Mouse (Mus musculus) liver, embryonic 14.5 days (tissue): ENCODE measurements around the gene Dscam. TPM values are rescaled to one million over a fixed set of nuclear protein-coding genes. Genes with fewer than 3 reads are reported as not detected.

Experiments used
- ATAC-seq: fragments of 200-750 bp; cut with Nextera tagmentation; 2 replicates; pipeline ENCODE4 v1.8.0; 2017; ENCODE audit warnings: moderate number of reproducible peaks, mild to moderate bottlenecking, moderate library complexity; ENCODE audit not compliant: insufficient read depth
- DNase-seq, 3 experiments: peaks; one replicate each; pipeline ENCODE4 v3.0.0-alpha.2; 2012 to 2013; ENCODE audit warnings: low read depth in 3 of 3, low spot score in 3 of 3
- H3K27ac ChIP-seq: fragments of 300-500 bp; sonication (generic); 2 replicates; pipeline ENCODE4 v1.5.1; 2014; ENCODE audit warnings: moderate library complexity, mild to moderate bottlenecking, control low read depth, inconsistent platforms
- H3K27me3 ChIP-seq: fragments of 300-500 bp; sonication (generic); 2 replicates; pipeline ENCODE4 v1.6.1; 2014; ENCODE audit warnings: mild to moderate bottlenecking, low read length, moderate library complexity; ENCODE audit not compliant: control insufficient read depth, insufficient read depth
- H3K36me3 ChIP-seq: fragments of 300-500 bp; sonication (generic); replicated peaks from 2 replicates; pipeline ENCODE4 v1.6.1; 2014; ENCODE audit warnings: low read depth; ENCODE audit not compliant: control insufficient read depth, insufficient read depth
- H3K4me1 ChIP-seq, 2 experiments: fragments of 200-500 bp in 1 of 2; fragments of 300-500 bp in 1 of 2; sonication (generic) in 1 of 2; replicated peaks; 2 replicates each; pipeline ENCODE4 v1.6.1; 2012 to 2014; ENCODE audit warnings: antibody characterized with exemption in 1 of 2, inconsistent platforms in 1 of 2, low read length in 1 of 2; ENCODE audit not compliant: control insufficient read depth in 2 of 2, insufficient read depth in 2 of 2
- H3K4me2 ChIP-seq: fragments of 300-500 bp; sonication (generic); 2 replicates; pipeline ENCODE4 v1.6.1; 2014; ENCODE audit warnings: low read depth, mild to moderate bottlenecking, control low read depth, moderate library complexity
- H3K4me3 ChIP-seq, 2 experiments: fragments of 200-500 bp in 1 of 2; fragments of 300-500 bp in 1 of 2; sonication (generic) in 1 of 2; 2 replicates each; pipeline ENCODE4 v1.5.1; 2012 to 2014; ENCODE audit warnings: low read depth in 2 of 2, low read length in 2 of 2, mild to moderate bottlenecking in 2 of 2, control low read depth in 1 of 2, inconsistent platforms in 1 of 2, moderate library complexity in 1 of 2; ENCODE audit not compliant: insufficient read depth in 1 of 2
- H3K9ac ChIP-seq: fragments of 300-500 bp; sonication (generic); replicated peaks from 2 replicates; pipeline ENCODE4 v1.6.1; 2014; ENCODE audit warnings: mild to moderate bottlenecking, control low read depth, moderate library complexity
- H3K9me3 ChIP-seq: fragments of 300-500 bp; sonication (generic); 2 replicates; pipeline ENCODE4 v1.6.1; 2016; ENCODE audit warnings: low read length, mixed read lengths; ENCODE audit not compliant: control insufficient read depth
- CTCF ChIP-seq: IDR thresholded peaks from 2 replicates; pipeline ENCODE4 v1.5.1; 2016; ENCODE audit warnings: antibody characterized with exemption, low read depth, control low read depth
- EP300 ChIP-seq: IDR thresholded peaks from 2 replicates; pipeline ENCODE4 v1.6.1; 2016; ENCODE audit warnings: antibody characterized with exemption, low read depth
- WGBS: fragments of 180-500 bp; shearing (Covaris S2); extraction: QIAGEN DNeasy Blood & Tissue Kit; methylation state at CpG from one replicate; pipeline ENCODE4 v1.1.7; 2014; ENCODE audit not compliant: insufficient replicate concordance; 5-methylcytosine and 5-hydroxymethylcytosine counted together
- polyA plus RNA-seq, 2 experiments: library from polyadenylated mRNA; depleted of rRNA in 1 of 2; stranded (reverse) in 1 of 2; unstranded in 1 of 2; fragments of >200 nt; fragmentation: Nextera tagmentation in 1 of 2; extraction: Ambion mirVana in 1 of 2; gene quantifications; 2 replicates each; pipeline versions ENCODE4 v1.2.1 to v1.2.3; 2012 to 2014

Gene Dscam
- polyA plus RNA-seq, 2 experiments: not detected

DNA sequence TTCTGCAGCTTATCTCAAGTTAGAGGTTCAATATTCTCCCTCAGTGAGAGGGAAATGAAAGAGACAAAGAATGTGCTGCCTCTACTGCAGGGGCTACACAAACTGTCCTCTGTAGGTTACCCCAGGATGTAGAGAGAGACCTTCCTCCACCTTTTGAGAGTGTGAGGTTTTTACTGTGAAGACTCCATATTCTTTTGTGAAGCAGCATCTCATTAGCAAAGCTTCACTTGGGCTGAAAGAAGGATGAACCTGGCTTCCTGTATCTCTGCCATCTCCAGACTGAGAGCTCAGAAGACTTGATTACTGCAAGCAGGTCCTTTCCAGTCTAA, 163.7 kb downstream of the Dscam start:
- ATAC-seq (peak; percentile 29), DNase-seq (no peak)
- Histone ChIP-seq H3K9ac (peak overlapping the region; percentile 63), H3K27me3 (no peaks in the 10 kb centered on the region), H3K4me1 (peaks cover 35 to 37% of the 10 kb centered on the region in 2 experiments), H3K9me3 (no peaks in the 10 kb centered on the region), H3K4me3 (peak overlapping the region in 1 of 2 experiments; percentile 27; a peak in 1 of 4 replicates), H3K36me3 (no peaks in the 10 kb centered on the region), H3K4me2 (peak overlapping the region; percentile 74), H3K27ac (peak overlapping the region; percentile 90)
- TF ChIP-seq CTCF (no peak), EP300 (no peak)

DNA sequence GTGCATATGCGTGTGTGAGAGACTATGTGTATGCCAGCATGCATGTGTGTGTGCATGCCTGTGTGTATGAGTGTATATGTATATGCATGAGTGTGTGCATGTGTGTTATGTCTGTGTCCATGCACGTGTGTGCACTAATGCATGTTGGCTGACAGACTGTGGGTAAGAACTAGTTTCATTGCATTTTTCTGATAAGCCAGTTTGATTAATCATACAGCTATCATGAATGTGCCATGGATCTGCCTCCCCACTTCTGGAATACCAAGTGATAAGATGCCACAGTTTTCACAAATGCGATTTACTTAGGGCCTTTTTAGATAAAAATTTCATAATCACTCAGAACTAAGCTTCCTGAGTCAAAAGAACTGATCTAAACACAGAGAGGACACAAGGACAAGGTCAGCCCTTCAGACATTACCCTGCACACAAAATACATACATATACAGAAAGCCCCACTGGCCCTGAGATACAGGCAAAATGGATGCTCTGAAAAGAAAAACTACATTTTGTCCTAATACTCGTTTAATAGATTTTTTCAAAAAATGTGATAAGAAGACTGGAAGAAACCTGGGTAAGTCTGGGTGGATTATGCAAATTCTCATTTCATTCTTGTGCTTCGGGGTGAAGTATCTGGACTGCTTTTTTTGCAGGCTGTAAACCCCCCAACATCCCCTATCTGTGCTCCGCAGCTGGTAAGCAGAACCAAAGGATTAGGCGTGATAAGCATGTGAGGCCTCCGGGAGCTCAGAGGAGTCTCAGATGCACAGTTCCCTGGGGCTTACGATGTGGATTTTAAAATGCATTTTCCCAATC, 164.3 kb downstream of the Dscam start:
- peak overlapping the region; percentile 74 for H3K4me2 ChIP-seq
- peak; percentile 81 to 84 (median 82) for DNase-seq

DNA sequence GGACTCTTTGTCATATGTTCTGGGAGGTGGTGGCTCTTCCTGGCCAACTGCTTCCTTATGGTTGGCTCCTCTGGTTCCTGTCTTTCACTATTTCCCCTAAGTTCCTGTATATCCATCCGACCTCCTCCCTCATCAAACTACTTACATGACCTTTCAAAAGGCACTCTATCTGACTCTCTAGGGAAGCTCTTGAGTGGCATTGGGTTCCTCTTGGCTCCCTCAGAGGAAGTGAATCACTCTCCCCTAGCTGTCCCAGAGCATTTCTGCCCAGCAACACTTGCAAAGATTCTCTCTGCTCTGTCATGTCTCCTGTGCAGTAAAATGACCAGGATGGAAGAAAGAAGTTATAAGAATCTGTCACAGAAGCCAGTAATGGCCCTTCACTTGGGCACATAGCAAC, 166.6 kb downstream of the Dscam start:
- DNase-seq: no peak
- 28% methylated on average over 1 of the region's 1 CpGs for WGBS
- Histone ChIP-seq H3K4me3 (no peak overlapping the region), H3K4me2 (no peak overlapping the region), H3K4me1 (peaks cover 35 to 37% of the 10 kb centered on the region in 2 experiments), H3K9ac (no peak overlapping the region), H3K9me3 (no peaks in the 10 kb centered on the region), H3K27me3 (no peaks in the 10 kb centered on the region), H3K27ac (no peak overlapping the region), H3K36me3 (no peaks in the 10 kb centered on the region)
- no peak for ATAC-seq
- TF ChIP-seq CTCF: no peak
- TF ChIP-seq EP300: no peak

More for the DNA sequence above, 164.3 kb downstream of the Dscam start:
- peak; percentile 97 for ATAC-seq
- peaks cover 35 to 37% of the 10 kb centered on the region in 2 experiments for H3K4me1 ChIP-seq
- peak overlapping the region in 1 of 2 experiments; percentile 27; a peak in 1 of 4 replicates for H3K4me3 ChIP-seq
- H3K27me3 ChIP-seq: no peaks in the 10 kb centered on the region
- no peaks in the 10 kb centered on the region for H3K9me3 ChIP-seq
- H3K27ac ChIP-seq: peak overlapping the region; percentile 90
- TF ChIP-seq EP300 (peak; percentile 96), CTCF (no peak)
- H3K36me3 ChIP-seq: no peaks in the 10 kb centered on the region
- peak overlapping the region; percentile 63 for H3K9ac ChIP-seq
- 21% methylated on average over 9 of the region's 9 CpGs for WGBS

DNA sequence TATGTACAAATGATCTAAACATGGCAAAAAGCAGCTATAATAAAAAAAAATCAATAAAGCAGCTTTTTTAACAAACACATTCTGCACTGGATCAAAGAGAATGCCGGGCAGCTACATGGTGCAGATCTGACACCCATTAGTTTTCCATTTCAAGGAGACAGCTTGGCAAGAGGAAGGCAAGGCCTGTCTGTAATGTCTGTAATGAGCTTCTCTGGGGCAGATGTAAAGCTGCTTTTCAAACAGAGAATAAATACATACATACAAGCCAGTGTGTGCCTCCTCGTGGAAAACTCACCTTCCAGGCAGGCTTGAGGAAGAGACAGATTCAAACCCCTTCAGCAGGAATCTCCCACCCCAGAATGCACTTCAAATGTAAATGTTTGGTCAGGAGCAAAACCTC, 167.7 kb downstream of the Dscam start:
- DNase-seq: no peak
- H3K9ac ChIP-seq: no peak overlapping the region
- no peak for TF ChIP-seq CTCF
- no peak for TF ChIP-seq EP300
- peaks cover 27 to 29% of the 10 kb centered on the region in 2 experiments for H3K4me1 ChIP-seq
- no peak overlapping the region for H3K4me2 ChIP-seq
- no peak overlapping the region for H3K4me3 ChIP-seq
- H3K27me3 ChIP-seq: no peaks in the 10 kb centered on the region
- no peak overlapping the region for H3K27ac ChIP-seq
- no peaks in the 10 kb centered on the region for H3K9me3 ChIP-seq
- no peaks in the 10 kb centered on the region for H3K36me3 ChIP-seq
- ATAC-seq: no peak
- 51% methylated on average over 2 of the region's 2 CpGs for WGBS

DNA sequence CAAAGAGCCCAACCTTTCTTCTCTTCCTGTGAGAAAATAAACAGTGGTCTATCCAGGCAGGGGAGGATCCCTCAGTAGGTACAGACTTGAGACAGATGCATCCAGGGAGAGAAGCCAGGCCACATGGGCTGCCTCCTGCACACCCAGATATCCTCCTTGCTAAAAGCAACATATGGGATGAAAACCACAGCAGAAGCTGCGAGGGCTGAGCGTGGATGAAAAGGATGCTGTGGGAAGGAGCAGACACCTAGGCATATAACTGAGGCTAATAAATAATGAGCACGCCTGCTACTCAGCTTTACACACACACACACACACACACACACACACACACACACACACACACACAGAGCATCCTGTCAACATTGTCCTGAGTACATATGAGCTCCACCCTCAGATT, 168.4 kb downstream of the Dscam start:
- Histone ChIP-seq H3K36me3 (no peaks in the 10 kb centered on the region), H3K9ac (no peak overlapping the region), H3K9me3 (no peaks in the 10 kb centered on the region), H3K4me2 (no peak overlapping the region), H3K4me3 (no peak overlapping the region), H3K27me3 (no peaks in the 10 kb centered on the region), H3K4me1 (peaks cover 21 to 23% of the 10 kb centered on the region in 2 experiments), H3K27ac (no peak overlapping the region)
- no peak for DNase-seq
- no peak for ATAC-seq
- WGBS: 49% methylated on average over 3 of the region's 3 CpGs
- no peak for TF ChIP-seq EP300
- TF ChIP-seq CTCF: no peak
